Mouse (Mus musculus): ENCODE measurements around the gene Snx7. TPM values are rescaled to one million over a fixed set of nuclear protein-coding genes. Genes with fewer than 3 reads are reported as not detected.

Snx7 gene
- polyA plus RNA-seq, 1 experiment, result 20.3 TPM

- Histone ChIP-seq H3K4me1 (ENCODE audit: control insufficient read depth, insufficient read depth, insufficient read length, low read length) (no peaks in the 10 kb centered on the region), H3K4me3 (ENCODE audit: insufficient read depth, low read depth, low read length) (no peak overlapping the region)
Observed at GRCm38 (mm10) chr3:117752151-117752757, 116.5 kb downstream of the Snx7 start.

DNA sequence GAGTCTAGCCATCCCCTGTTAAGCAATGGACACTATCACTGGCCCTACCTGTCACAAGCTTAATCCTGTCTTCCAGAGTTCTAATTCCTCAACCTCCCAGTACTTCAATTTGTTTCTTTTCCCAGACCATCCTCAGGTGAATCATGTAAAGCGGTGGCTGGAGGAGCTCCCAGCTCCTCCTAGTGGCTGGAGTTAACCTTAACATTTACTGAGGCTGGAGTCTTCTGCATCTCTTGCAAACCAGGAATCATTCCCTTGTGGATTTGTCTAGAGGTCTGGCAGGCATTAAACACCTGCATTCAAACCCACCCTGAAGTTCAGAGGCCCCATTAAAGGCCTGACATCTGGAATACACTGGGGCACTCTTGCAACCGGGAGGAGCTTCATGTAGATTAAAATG, 117.1 kb downstream of the Snx7 start:
- Histone ChIP-seq H3K4me1 (ENCODE audit: control insufficient read depth, insufficient read depth, insufficient read length, low read length) (no peaks in the 10 kb centered on the region), H3K27ac (replicated peaks; ENCODE audit: low read depth, low read length) (no peak overlapping the region), H3K4me3 (ENCODE audit: insufficient read depth, low read depth, low read length) (no peak overlapping the region)

More at GRCm38 (mm10) chr3:117752151-117752757, 116.5 kb downstream of the Snx7 start:
- H3K27ac ChIP-seq (replicated peaks; ENCODE audit: low read depth, low read length), result no peak overlapping the region

DNA sequence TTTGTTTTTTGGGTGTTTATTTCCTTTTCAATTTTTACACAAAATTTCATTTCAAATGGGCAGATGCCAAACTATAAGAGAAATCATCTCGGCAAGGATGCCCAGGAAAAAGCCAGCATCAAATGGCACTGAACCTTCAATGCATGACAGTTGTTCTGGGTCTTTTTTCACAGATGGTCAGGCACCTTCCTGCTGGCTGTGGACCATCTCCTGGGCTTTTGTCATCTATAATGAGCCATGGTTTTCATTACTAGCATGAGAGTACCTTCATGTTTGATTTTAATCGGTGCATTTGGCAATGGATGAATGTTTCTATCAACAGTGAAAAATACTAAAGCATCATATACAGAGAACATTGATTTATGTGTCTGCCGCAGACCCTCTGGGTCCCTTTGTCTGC, 119.5 kb downstream of the Snx7 start:
- Histone ChIP-seq H3K4me1 (ENCODE audit: control insufficient read depth, insufficient read depth, insufficient read length, low read length) (no peaks in the 10 kb centered on the region), H3K27ac (replicated peaks; ENCODE audit: low read depth, low read length) (no peak overlapping the region), H3K4me3 (ENCODE audit: insufficient read depth, low read depth, low read length) (no peak overlapping the region)

DNA sequence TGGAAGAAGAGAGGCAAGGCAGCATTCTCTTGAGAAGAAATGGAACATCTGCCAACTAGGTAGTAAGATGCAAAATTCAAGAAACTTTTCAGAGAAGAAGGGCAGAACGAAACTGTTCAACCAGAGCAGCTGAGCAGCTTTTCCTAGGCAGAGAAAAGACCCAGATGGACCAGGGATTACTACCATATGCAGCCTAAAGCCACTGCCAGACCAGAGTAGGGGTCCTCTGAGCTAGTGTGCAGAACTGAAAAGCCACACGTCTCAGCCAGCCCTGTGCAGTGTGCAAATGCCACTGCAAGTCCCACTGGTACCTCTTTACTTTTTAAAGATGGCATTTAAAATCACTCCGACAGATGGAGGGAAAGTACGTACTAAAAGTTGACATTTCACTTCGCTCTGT, 129.0 kb downstream of the Snx7 start:
- H3K27ac ChIP-seq (replicated peaks; ENCODE audit: low read depth, low read length), result no peak overlapping the region
- H3K4me1 ChIP-seq (ENCODE audit: control insufficient read depth, insufficient read depth, insufficient read length, low read length), result no peaks in the 10 kb centered on the region
- H3K4me3 ChIP-seq (ENCODE audit: insufficient read depth, low read depth, low read length), result no peak overlapping the region

DNA sequence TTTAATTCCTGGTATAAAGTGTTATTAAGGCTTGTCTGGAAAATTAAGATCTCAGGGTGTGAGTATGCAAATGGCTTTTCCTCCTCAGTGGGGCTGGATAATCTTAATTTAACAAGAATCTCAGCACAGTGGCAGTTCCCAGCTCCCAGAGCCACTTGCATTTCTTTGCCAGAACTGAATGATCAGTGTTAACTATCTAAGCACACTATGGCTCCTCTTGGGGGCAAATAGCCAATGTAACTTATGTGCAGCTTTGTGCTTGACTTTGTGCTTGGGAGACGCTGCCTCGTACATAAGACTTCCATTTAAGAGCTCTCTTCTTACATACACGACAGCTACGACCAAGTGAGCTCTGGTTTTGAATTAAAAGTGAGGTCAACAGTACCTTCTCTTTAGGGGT, 136.1 kb downstream of the Snx7 start:
- no peak overlapping the region for H3K27ac ChIP-seq (replicated peaks; ENCODE audit: low read depth, low read length)
- H3K4me1 ChIP-seq (ENCODE audit: control insufficient read depth, insufficient read depth, insufficient read length, low read length), result no peaks in the 10 kb centered on the region

More for the DNA sequence above, 136.1 kb downstream of the Snx7 start:
- no peak overlapping the region for H3K4me3 ChIP-seq (ENCODE audit: insufficient read depth, low read depth, low read length)

All from brown adipose tissue, adult 24 weeks (tissue).